Mouse (Mus musculus): ENCODE measurements around the gene Nfib.

The Nfib gene

DNA sequence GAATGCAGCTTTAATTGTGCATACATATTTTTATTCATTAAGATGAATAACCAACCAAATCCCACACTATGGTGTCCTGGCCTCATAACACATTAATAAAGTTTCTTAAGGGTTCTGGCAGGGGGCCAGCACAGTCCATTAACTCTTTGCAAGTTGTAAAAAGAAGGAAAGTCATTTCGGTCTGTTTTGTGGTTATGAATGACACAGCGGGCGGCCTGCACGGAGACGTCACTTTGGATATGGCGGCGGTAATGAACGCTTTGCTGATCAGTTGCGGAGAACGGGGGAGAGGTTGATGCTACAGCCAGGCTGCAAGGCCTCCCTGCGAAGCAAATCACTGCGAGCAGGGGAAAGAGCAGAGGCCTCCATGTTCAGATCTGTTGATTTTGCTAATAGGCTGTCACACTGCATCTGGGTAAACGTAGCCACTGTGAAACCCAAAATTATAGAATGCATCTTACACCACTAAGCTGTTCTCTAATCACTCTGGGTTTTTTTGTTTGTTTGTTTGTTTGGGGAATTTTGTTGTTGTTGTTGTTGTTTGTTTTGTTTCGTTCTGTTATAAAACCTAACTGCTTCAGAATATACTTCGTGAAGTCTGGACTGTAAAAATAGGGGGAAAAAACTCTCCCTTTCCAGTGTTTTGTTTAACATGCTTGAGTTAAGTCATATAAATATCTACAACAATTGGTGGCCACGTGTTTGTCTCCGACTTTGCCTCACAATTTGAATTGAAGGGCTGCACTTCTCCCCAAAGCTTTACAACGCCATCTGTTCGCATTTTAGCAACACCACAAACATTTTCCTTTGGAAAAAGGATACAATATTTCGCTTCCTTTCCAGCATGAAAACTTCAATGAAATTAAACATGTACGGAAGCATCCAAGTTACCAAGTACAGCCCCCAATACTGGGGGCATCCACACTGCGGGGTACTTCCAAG, 296.8 kb downstream of the Nfib start:
- DNase-seq = no peak

DNA sequence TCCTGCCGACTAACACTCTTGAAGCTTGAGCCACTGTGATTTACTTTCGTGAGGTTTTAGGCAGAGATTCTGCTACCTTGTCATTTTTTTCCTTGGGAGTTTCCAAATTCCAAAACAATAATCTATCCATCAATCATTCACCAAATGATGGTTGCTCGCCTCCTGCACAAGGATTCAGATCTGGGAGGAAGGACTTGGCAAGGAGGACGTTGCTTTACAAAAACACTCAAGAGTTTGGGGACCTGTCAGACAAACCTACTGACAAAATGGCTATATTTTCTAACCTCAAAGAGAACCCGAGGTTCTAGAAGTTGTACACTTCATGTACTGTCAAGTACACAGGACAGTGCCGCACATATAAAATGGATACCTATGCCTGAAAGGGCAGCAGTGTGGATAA, 299.0 kb downstream of the Nfib start:
- no peak for DNase-seq

DNA sequence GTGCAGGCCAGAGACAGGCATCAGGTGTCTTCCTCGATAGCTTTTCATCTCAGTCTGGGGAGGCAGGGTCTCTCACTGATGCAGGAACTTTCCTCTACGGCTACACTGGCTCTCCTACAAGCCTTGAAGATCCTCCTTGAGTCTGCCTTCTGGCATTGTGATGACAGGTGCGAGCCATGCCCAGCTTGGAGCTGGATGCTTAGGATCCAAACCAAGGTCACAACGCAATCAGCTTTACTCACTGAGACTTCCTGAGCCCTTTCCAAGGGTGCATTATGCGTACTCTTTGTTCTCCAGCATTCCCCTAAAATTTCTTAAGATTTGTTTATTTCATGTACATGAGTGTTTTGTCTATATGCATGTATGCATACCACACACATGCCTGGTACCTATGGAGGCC, 299.8 kb downstream of the Nfib start:
- DNase-seq = no peak

DNA sequence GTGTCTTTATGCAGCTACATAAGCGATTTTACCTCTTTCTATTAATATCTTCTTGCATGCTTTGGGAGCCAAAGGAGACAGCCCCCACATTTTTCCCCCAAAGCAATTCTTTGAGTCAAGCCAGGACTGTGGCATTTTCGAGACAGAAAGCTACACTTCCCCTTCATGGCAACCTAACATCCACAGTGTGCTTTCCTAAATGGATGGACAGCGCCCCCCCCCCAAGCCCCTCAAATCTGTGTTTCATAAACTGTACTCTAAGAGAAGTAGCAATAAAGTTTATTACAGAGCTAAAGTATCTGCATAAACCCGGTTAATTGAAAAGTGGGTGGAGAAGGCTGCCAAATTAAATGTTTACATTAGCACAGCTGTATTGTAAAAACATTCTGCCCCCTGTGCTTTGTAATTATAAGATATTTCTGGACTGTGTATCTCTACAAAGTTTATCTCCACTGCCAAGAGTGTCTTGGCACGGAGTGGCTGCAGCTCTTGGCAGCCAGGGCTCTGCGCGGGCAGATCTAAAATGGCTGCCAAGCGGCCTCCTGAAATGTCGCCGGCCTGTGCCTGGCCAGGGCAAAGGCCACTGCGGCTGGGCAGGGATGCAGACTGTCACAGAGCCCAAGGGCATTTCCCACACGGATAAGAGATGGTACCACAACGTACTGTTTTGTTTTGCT, 301.4 kb downstream of the Nfib start:
- DNase-seq = no peak

DNA sequence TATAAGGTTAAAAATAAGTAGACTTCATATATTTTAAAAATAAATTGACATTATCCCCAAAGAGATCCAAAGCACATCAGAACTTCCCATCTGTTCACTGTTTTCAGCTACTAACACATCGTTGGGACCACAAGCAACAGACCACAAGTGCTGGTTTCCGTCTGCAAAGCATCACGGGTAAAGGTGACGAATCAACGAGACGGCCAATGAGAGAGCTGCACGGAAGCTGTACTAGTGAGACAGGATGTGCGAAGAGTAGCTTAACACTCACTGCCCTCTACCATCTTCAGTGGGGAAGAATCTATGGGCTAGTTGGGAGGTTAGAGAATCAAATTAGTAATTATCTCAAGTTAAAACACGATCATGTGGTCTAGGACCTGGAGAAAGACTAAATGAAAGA, 302.9 kb downstream of the Nfib start:
- no peak for DNase-seq

DNA sequence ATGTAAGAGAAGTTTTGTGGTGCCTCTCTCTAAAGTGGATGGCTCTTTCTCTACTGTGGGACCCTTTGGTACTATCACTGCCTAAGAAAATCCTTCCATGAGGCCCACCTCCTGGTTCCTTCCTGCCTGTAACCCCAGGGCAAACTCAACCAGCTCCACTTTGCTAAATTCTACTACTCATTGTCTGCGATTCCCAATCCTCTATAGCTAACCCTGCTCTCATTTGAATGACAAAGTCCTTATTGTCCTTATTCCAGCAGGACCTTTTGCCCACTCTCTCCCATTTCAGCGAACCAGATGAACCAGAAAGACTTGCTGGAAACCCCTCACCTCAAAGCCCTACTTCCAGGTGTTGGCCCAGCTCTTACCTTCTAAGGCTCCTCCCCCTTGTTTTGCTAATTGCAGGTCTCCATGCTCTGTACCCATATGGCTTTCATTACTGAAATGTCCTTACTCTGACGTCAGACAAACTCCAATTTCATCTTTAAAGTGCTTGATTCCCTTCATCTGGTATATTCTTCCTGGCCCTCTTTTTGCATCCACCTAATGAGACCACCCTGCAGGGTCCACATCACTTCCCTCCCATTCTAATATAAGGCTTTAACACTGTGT, 304.0 kb downstream of the Nfib start:
- DNase-seq = no peak

DNA sequence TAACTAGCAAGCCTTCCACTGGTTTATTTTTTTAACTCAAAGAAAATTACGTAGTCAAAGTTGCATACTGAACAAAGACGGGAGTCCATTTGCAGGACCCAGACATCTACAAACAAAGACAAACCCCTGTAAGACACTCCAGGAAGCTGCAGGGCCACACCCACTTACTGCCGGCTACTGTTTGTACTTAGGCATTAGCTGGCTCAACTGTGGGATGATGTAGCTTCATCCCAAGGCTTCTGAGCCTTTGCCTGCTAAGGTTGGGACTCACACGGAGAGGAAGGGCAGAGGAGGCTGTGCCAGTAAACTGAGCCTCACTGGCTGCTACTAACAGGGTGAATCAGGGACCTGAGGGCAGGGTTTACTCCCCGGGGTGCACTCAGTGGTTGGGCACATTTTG, 305.0 kb downstream of the Nfib start:
- DNase-seq = no peak

DNA sequence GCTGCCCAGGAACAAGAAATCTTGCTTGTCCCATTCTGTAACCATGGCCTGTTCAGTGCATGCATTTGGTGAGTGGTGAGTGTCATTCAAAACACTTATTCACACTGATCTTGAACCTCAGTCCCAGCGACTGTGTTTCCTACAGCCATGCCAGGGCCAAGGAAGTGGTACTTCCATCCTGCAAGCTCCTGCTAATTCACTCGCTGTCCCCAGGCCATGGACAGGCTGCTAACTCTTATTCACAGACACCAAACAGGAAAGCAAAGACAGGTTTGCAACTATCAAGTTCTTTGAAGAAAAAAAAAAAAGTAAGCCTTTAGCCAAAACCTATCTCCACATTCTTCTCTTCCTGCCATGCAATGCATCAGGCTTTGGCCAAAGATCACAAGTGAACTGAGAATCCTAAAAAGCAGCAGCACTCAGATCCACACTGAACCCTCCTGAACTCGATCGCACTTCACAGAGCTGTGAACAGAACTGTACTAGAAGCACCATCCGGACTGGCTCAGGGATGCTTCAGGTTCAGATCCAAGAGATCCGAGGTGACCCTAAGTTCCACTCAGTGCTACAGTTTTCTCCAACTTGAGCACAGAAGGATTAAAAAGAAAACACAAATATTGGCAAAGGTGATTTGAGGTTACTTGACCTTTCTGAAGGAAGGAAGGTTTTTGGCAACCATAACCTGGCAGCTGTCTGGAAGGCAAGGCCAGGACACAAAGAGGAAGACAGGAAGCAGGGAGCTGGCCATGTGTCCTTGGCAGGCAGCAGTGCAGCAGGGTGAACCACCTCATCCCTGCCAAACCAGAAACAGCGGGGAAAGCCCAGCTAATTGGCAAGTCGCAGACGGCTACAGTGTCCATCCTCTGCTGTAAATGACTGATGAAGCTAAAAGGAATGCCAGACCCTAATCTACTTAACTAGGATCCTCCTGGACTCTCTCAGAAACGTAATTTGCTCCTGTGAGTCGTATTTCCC, 305.9 kb downstream of the Nfib start:
- no peak for DNase-seq

DNA sequence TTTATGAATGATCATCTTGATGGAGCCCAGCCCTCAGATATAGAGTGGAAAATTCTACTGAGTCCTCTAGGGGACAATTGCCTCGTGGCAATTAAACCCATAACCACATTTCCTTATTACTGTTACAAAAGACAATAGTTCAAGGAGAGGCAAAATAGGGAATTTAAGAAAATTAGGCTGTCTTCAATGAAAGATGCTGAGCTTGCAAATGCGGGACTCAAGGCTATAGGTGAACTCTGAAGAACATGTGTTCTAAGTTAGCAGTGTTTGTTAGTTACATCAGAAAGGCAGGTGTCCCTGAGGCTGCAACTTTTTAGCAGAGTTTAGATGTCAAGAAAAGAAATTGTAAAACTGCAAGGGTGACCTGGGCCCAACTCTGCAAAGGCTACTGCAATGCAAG, 307.3 kb downstream of the Nfib start:
- no peak for DNase-seq

DNA sequence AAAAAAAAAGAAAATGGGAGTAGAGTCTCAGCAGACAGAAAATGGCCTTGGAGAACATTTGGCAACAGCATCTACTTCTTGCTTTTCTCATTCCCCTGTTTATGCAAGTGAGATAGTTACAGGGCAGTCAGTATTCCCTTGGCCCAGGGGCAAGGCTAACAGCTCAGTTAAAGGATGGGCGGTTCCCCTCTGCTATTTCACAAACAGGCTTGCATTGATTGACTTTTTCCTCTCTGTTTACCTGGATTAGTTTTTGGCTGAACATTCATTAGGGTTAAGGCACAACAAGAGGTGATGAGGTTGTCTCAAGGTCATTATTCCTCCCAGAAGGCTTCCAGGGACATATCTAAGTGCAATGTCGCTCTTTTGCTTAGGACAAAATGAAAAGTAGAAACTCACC, 308.7 kb downstream of the Nfib start:
- DNase-seq = no peak

DNA sequence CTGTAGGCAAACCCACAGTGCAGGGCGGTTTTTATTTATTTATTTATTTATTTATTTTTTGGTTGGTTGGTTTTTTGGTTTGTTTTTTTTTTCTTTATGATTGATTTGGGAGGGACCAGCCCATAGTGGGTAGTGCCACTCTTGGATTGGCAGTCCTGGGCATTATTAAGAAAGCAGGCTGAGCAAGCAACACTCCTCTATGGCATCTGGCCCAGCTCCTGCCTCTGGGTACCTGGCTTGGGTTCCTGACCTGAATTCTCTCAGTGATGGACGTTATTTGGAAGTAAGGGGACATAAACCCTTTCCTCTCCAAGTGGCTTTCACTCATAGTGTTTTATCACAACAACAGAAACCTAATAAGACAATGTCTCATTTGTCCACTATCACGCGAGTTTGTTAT, 309.5 kb downstream of the Nfib start:
- DNase-seq = no peak

DNA sequence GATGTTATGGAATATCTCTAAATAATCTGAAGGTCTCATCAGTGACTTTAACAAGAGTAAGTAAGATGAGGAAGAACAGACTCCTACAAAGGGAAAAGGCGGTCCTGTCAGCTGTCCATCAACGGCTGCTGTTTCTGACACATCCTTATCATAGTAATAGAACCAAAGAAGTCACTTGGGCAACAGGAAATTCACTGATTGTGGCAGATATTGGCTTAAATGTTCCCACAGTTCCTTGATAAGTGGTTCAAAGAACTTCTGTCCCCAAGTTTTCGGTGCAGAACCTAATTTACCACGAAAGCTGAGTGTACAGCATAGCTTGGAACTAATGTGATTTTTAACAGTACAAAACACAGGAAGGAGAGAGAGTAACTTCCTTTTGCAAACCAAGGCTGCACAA, 311.2 kb downstream of the Nfib start:
- no peak for DNase-seq

DNA sequence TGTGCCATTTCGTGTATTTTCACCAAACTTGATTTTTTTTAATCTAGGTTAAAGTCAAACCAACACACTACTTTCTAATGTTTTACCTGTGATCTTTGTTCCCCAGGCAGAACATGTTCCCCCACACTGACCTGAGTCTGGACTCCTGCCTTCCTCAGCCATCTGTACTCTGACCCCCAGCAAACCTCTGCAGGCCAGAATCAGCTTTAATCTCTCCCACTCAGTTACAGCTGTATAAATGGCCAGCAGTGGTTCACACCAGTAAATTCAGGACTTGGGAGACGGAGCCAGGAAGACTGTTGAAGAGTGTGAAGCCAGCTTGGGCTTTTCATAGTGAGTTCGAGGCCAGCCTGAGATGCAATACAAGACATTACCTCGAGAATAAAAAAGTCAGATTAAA, 312.5 kb downstream of the Nfib start:
- DNase-seq = no peak

DNA sequence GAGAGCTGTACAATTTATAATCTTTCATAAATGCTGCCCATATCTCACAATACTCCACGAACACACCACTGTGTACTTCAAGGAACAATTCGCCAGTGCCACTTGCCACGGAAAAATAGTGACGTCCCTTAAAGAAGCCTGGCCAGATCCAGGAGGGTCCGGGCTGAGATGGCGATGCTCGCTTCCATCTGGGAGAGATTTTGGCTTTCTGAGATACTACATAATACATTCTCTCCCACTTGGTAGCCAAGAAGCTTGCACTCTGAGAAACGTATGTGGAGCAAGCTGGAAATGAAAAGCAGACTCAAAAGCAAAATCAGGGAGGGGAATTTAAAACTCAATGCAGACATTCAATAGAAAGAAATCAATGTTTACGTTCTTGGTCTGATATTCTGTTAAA, 313.1 kb downstream of the Nfib start:
- no peak for DNase-seq

DNA sequence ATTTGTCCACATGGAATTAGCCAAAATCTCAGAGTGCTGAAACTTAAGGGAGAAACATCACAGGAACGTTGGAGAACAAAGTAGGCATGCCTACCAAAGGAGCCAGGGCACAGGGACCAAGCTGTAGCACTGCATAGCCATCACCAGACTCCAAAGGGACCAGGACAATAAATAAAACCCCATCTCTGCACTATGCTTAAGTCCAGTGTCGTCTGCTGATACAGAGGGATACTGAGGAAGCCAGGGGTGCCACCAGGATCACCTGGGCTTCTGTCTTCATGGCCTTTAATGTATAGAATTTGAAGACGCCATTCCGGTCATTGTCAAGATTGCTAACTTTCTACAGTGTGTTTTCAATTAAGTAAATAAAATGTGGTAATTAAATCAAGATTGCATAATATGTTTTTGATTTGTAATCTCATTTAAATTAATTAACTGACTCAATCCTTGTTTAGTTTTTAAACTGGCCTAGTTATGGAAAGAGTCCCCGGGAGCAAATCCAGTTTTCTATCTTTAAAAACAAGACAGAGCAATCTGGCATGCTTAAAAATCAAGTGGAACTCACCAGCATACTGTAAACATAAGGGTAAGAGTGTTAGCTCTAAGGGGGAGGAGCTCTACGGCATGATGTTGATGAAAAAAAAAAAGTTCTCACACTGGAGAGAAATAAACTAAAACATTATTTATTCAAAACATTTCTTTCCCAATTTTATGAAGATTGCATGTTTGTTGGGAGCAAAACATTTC, 313.7 kb downstream of the Nfib start:
- DNase-seq = no peak

DNA sequence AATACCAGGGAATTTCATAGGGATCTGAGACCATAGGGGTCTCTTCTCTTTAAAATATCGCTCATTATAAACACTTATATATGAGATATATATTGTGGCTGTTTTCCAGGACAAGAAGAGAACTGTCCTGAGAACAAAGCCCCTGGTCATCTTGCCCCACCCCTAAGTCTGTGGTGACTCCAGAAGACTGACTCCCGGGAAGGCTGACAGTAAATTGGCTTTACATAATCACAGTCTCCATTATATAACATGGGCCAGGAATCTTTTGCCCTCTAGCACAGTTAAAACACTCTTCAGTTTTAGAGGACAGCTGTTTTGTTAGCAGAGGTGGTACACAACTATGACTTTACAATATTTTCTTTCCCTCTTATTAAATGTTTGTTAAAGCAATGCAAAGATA, 315.0 kb downstream of the Nfib start:
- no peak for DNase-seq

DNA sequence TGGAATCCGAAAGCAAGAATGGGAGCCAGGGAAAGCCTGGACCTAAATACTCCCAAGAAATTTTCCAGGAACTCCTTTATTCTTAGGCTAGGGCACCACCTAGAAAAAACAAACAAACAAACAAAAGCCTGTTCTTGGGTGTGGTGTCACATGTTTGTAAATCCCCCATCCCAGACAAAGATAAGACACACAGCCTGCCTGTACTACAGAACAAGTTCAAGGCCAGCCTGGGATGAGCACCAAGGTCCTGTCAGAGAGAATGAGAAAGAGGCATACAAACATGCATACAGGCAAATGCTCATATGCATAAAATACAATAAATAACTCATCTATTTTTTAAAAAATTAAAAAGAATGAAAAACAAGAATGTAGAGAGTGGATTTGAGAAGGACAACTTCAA, 315.7 kb downstream of the Nfib start:
- DNase-seq = no peak

DNA sequence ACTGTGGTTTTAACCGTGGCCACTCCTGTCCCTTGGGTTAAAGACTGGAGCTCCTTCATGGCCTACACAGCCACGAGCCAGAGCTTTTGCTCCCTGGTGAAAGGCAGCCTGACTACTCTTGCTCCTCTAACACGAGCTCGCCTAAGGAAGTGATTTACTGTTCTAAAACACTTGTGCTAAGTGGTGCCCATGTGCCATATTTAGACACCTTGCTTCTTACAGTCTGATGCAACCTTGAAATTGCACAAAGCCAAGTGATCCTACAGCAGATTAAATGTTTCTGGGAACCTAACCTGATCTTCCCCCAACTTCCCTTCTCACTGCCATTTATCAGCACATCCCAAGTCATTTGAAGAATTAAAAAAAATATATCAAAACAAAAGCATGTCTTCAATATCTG, 317.9 kb downstream of the Nfib start:
- DNase-seq = no peak

DNA sequence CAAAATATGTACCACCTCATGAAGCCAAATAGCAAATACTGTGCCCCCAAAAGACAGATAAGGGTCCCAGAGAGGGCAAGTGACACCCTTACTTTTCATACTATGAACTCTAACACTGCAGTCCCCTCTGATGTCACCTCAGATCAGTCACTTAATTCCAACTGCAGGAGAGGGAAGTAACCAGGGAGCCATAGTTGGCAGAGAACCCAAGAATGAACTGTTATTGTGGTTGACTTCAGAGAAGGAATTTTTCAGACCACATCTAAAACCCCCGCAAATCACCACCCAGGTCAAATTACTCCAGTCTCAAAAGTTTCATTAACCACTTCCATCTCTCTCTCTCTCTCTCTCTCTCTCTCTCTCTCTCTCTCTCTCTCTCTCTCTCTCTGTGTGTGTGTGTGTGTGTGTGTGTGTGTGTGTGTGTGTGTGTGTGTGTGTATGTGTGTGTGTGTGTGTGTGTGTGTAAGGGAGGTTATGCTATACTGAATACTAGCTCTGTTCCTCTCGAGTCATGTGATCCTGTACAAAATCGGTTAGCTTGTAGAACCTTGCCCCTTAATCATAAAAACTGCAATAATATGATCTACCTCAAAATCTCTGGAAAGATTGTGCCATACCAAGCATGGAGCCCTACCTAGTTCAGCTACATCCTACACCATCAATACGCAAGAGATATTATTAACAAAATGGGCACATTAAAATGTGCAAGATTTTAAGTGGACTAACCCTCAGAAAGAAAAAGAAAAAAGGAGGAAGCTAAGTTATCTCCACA, 319.1 kb downstream of the Nfib start:
- DNase-seq = no peak

DNA sequence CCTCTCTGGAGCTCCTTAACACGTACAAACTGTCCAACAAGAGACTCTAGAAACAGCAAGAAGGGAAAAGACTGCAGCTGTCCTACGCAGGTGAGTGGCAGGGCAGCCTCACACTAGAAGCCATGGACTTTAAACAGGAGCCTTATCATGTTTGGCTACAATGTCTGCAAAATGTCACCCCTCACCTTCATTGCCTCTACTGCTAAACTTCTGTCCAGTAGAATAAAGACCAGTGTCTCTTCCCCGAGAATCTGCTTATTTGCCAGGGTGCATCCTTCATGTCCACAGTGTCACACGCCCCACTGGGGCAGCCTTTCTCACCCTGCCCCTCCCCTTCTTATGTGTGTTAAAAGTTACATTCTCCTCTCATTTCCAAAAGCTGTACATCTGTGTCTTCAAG, 319.9 kb downstream of the Nfib start:
- DNase-seq = no peak

DNA sequence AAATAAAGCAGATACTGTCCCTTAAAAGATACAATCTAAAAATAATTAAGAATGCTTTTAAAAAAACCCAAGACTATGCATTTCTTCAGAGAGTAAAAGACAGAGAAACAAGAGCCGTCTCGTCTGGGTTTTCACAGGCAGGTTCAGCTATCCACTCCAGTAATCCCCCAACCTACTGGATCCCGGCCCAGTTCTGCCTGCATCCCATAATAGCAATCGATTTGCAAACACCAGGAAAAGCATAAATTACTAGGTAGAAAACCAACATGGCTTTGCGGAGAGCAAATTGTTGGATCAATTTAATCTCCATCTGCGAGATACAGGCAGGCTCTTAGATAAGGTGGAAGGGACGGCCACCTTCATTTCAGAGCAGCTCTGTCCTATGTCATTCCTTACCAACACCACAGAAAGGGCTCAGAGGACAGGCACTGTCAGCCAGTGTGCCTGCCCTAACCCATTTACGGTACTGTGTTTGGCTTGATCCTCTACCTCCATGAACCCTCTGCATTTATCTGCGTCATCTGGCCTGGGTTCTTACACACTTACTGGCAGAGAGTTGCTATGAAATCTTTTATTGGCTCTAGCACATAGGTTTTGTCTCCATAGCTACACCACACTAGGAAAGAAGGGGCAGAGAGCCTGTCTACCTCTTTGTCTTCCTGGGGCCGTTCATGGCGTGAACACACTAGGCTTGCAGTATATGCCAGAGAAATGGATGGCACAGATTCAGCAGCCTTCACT, 321.4 kb downstream of the Nfib start:
- no peak for DNase-seq
